Mouse (Mus musculus) myocyte (in vitro differentiated cells): ENCODE results near the gene Ndufc2. TPM values are rescaled to one million over a fixed set of nuclear protein-coding genes. Genes with fewer than 3 reads are reported as not detected.
A peak's percentile ranks its signal among the peaks of the same experiment; 100 is the strongest.

Source experiments
- H3K27me3 ChIP-seq: one replicate; pipeline ENCODE4 v1.6.1; 2011; ENCODE audit not compliant: control insufficient read depth, insufficient read depth, insufficient read length
- H3K36me3 ChIP-seq: one replicate; pipeline ENCODE4 v1.6.1; 2011; ENCODE audit not compliant: control insufficient read depth, insufficient read depth
- H3K4me2 ChIP-seq: one replicate; pipeline ENCODE4 v1.6.1; 2011; ENCODE audit warnings: low read depth, control low read depth
- H3K4me3 ChIP-seq: one replicate; pipeline ENCODE4 v1.5.1; 2011; ENCODE audit warnings: mild to moderate bottlenecking, control low read depth, moderate library complexity
- H3K79me2 ChIP-seq: one replicate; pipeline ENCODE4 v1.6.1; 2011; ENCODE audit not compliant: control insufficient read depth, insufficient read depth
- H3ac ChIP-seq: one replicate; pipeline ENCODE4 v1.6.1; 2011; ENCODE audit not compliant: control insufficient read depth, insufficient read length
- CEBPB ChIP-seq: IDR thresholded peaks from 2 replicates; pipeline ENCODE4 v1.6.1; 2011; ENCODE audit warnings: mild to moderate bottlenecking, moderate library complexity; ENCODE audit not compliant: poor library complexity, insufficient read depth, severe bottlenecking
- E2F4 ChIP-seq: IDR thresholded peaks from one replicate; pipeline ENCODE4 v1.6.1; 2011; ENCODE audit warnings: mild to moderate bottlenecking, control low read depth, moderate library complexity; ENCODE audit not compliant: insufficient read depth
- MAX ChIP-seq: IDR thresholded peaks from one replicate; pipeline ENCODE4 v1.6.1; 2011; ENCODE audit warnings: low read depth, mild to moderate bottlenecking, control low read depth
- MYOD1 ChIP-seq, 3 experiments: IDR thresholded peaks; one replicate each; pipeline ENCODE4 v1.6.1; 2011; ENCODE audit warnings: control low read depth in 2 of 3, low read depth in 2 of 3, mild to moderate bottlenecking in 2 of 3, moderate library complexity in 1 of 3; ENCODE audit not compliant: insufficient read length in 2 of 3, control insufficient read depth in 1 of 3
- MYOG ChIP-seq, 3 experiments: IDR thresholded peaks; one replicate each; pipeline ENCODE4 v1.6.1; 2011; ENCODE audit warnings: control low read depth in 2 of 3, low read depth in 2 of 3, mild to moderate bottlenecking in 2 of 3; ENCODE audit not compliant: insufficient read length in 2 of 3, control insufficient read depth in 1 of 3, insufficient read depth in 1 of 3
- POLR2A ChIP-seq: IDR thresholded peaks from one replicate; pipeline ENCODE4 v1.6.1; 2011; ENCODE audit warnings: low read depth, mild to moderate bottlenecking, control low read depth, moderate library complexity; ENCODE audit not compliant: insufficient read length
- POLR2AphosphoS2 ChIP-seq: IDR thresholded peaks from one replicate; pipeline ENCODE4 v1.6.1; 2011; ENCODE audit warnings: low read depth, control low read depth; ENCODE audit not compliant: insufficient read length
- REST ChIP-seq: IDR thresholded peaks from one replicate; pipeline ENCODE4 v1.6.1; 2011; ENCODE audit warnings: mild to moderate bottlenecking, control low read depth, moderate library complexity; ENCODE audit not compliant: insufficient read depth, insufficient read length
- SRF ChIP-seq: IDR thresholded peaks from one replicate; pipeline ENCODE4 v1.6.1; 2011; ENCODE audit warnings: low read depth; ENCODE audit not compliant: control insufficient read depth, insufficient read length
- TCF12 ChIP-seq: IDR thresholded peaks from one replicate; pipeline ENCODE4 v1.6.1; 2011; ENCODE audit warnings: mild to moderate bottlenecking, control low read depth; ENCODE audit not compliant: poor library complexity, insufficient read depth, severe bottlenecking
- TCF3 ChIP-seq: IDR thresholded peaks from one replicate; pipeline ENCODE4 v1.6.1; 2011; ENCODE audit warnings: low read depth, control low read depth; ENCODE audit not compliant: insufficient read length
- USF1 ChIP-seq: IDR thresholded peaks from one replicate; pipeline ENCODE4 v1.6.1; 2011; ENCODE audit warnings: low read depth, mild to moderate bottlenecking, control low read depth, moderate library complexity
- polyA plus RNA-seq: library from polyadenylated mRNA; unstranded; fragments of >200 nt; fragmentation: generic; extraction: Trizol; gene quantifications from one replicate; pipeline ENCODE4 v1.2.1, GENCODE M21; 2012; ENCODE audit warnings: missing spikeins

Ndufc2 gene
- polyA plus RNA-seq, 1 experiment, result 211 TPM

DNA sequence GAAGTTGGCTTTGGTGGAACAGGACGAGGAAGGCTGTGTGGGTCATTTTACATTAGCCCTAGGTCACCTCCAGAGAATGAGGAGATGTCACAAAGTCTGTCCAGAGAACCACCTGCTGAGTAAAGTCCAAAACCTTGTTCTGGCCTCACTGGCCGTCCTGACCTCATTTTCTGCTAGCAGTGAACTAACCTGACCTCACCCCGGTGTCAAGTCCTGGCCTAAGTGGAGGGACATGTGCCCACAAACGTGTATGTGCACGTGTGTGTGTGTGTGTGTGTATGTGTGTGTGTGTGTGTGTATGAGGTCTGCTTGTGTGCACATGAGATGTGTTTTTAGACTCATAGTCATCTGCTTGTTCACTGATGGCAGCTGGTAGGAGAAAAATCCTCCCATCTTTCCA, 24.0 kb downstream of the Ndufc2 start:
- H3K79me2 ChIP-seq, result no peaks in the 10 kb centered on the region
- H3K36me3 ChIP-seq, result no peaks in the 10 kb centered on the region
- no peaks in the 10 kb centered on the region for H3K27me3 ChIP-seq
- no peak overlapping the region for H3ac ChIP-seq
- no peak overlapping the region for H3K4me2 ChIP-seq
- no peak for TF ChIP-seq POLR2AphosphoS2
- TF ChIP-seq MAX, result no peak
- no peak overlapping the region for H3K4me3 ChIP-seq

GRCm38 (mm10) chr7:97424621-97425245, 24.9 kb downstream of the Ndufc2 start:
- Histone ChIP-seq H3ac (no peak overlapping the region), H3K27me3 (no peaks in the 10 kb centered on the region), H3K4me3 (no peak overlapping the region), H3K79me2 (no peaks in the 10 kb centered on the region), H3K4me2 (peak overlapping the region; percentile 55), H3K36me3 (no peaks in the 10 kb centered on the region)
- TF ChIP-seq TCF3 (no peak), POLR2AphosphoS2 (no peak), MAX (no peak), MYOD1 (IDR thresholded peaks at IDR 0.05; ENCODE audit: control insufficient read depth in 1 of 3, insufficient read length in 2 of 3, low read depth in 2 of 3) (no peak), POLR2A (no peak), REST (no peak), CEBPB (no peak), E2F4 (no peak), SRF (no peak), TCF12 (no peak), MYOG (IDR thresholded peaks at IDR 0.05; ENCODE audit: control insufficient read depth in 1 of 3, insufficient read depth in 1 of 3, insufficient read length in 2 of 3, low read depth in 2 of 3) (no peak), USF1 (no peak)

GRCm38 (mm10) chr7:97426566-97426965, 26.8 kb downstream of the Ndufc2 start:
- no peaks in the 10 kb centered on the region for H3K36me3 ChIP-seq
- H3K4me3 ChIP-seq, result no peak overlapping the region
- H3K79me2 ChIP-seq, result no peaks in the 10 kb centered on the region
- TF ChIP-seq TCF3 (no peak), REST (no peak), USF1 (no peak), SRF (no peak), MYOG (IDR thresholded peaks at IDR 0.05; ENCODE audit: control insufficient read depth in 1 of 3, insufficient read depth in 1 of 3, insufficient read length in 2 of 3, low read depth in 2 of 3) (no peak), MAX (no peak), MYOD1 (IDR thresholded peaks at IDR 0.05; ENCODE audit: control insufficient read depth in 1 of 3, insufficient read length in 2 of 3, low read depth in 2 of 3) (no peak)
- peak overlapping the region; percentile 54 for H3K4me2 ChIP-seq
- H3ac ChIP-seq, result no peak overlapping the region
- H3K27me3 ChIP-seq, result no peaks in the 10 kb centered on the region

DNA sequence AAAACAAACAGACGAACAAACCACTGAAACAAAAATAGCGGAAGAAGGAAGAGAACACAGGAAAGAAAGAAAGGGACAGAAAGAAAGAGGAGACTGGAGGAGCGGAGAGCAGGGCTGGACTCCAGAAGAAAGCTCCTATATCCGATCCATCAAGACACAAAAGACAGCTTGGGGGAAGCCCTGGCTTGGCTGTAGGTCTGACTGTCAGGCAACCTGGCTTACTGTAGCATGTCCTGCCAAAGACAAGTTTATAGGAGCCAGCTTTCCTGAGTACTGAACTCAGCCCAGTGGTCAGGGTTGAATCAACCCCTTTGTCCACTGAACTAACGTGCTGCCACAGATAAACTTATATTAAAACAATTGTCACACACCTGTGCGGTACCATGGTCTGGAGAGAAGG, 27.5 kb downstream of the Ndufc2 start:
- no peak overlapping the region for H3K4me3 ChIP-seq
- H3K79me2 ChIP-seq, result no peaks in the 10 kb centered on the region
- H3K36me3 ChIP-seq, result no peaks in the 10 kb centered on the region
- no peak overlapping the region for H3ac ChIP-seq
- H3K27me3 ChIP-seq, result no peaks in the 10 kb centered on the region
- H3K4me2 ChIP-seq, result peak overlapping the region; percentile 54
- TF ChIP-seq MYOG (IDR thresholded peaks at IDR 0.05; ENCODE audit: control insufficient read depth in 1 of 3, insufficient read depth in 1 of 3, insufficient read length in 2 of 3, low read depth in 2 of 3), result no peak
- no peak for TF ChIP-seq TCF3
- TF ChIP-seq POLR2A, result no peak
- no peak for TF ChIP-seq MAX
- no peak for TF ChIP-seq E2F4
- TF ChIP-seq TCF12, result no peak

GRCm38 (mm10) chr7:97427778-97428420, 28.1 kb downstream of the Ndufc2 start:
- TF ChIP-seq REST, result no peak
- no peak for TF ChIP-seq POLR2AphosphoS2
- no peak for TF ChIP-seq TCF3
- no peak for TF ChIP-seq E2F4
- no peak for TF ChIP-seq MYOD1 (IDR thresholded peaks at IDR 0.05; ENCODE audit: control insufficient read depth in 1 of 3, insufficient read length in 2 of 3, low read depth in 2 of 3)
- no peak for TF ChIP-seq POLR2A
- no peak for TF ChIP-seq MYOG (IDR thresholded peaks at IDR 0.05; ENCODE audit: control insufficient read depth in 1 of 3, insufficient read depth in 1 of 3, insufficient read length in 2 of 3, low read depth in 2 of 3)
- no peak for TF ChIP-seq TCF12
- TF ChIP-seq MAX, result no peak
- no peak for TF ChIP-seq CEBPB
- TF ChIP-seq USF1, result no peak
- no peak for TF ChIP-seq SRF
- Histone ChIP-seq H3K27me3 (no peaks in the 10 kb centered on the region), H3K4me3 (no peak overlapping the region), H3K79me2 (no peaks in the 10 kb centered on the region), H3K36me3 (no peaks in the 10 kb centered on the region), H3K4me2 (no peak overlapping the region), H3ac (no peak overlapping the region)
